Mouse (Mus musculus): ENCODE measurements around the gene Ganab. TPM values are rescaled to one million over a fixed set of nuclear protein-coding genes. Genes with fewer than 3 reads are reported as not detected.

The Ganab gene
- total and polyA plus RNA-seq, 3 experiments, result 98.7 to 199 (median 172) TPM

Small RNAs within 50 kb of the gene (microRNA-seq; reads per million reads assigned to microRNA genes)
- gene Mir5136, result 0 to 0.22 reads per million in 2 experiments

Other genes with a start within 250 kb of the Ganab start
Only the 30 nearest of the 33 such genes appear.
- gene Slc3a2, start 174.7 kb upstream of the Ganab start, total RNA-seq (2021), result 100 to 1,000 TPM; 202 to 548 TPM
- gene Slc3a2, start 174.7 kb upstream of the Ganab start, polyA plus RNA-seq (2012; rRNA removed), result 162 and 192 TPM in 2 replicates
- 10 to 100 TPM; 54.3 to 77.1 TPM for gene Wdr74, start 162.2 kb upstream of the Ganab start, total RNA-seq (2021)
- gene Wdr74, start 162.2 kb upstream of the Ganab start, polyA plus RNA-seq (2012; rRNA removed), result 23.4 and 24.0 TPM in 2 replicates
- under 1 TPM; 0.79 to 0.84 TPM for gene 1700092M07Rik, start 157.4 kb upstream of the Ganab start, total RNA-seq (2021)
- not detected in 2 replicates for gene 1700092M07Rik, start 157.4 kb upstream of the Ganab start, polyA plus RNA-seq (2012; rRNA removed)
- 10 to 100 TPM; 80.4 to 95.4 TPM for gene Stx5a, start 156.7 kb upstream of the Ganab start, total RNA-seq (2021)
- 67.1 and 73.5 TPM in 2 replicates for gene Stx5a, start 156.7 kb upstream of the Ganab start, polyA plus RNA-seq (2012; rRNA removed)
- 100 to 1,000 TPM; 102 to 165 TPM for gene Nxf1, start 141.0 kb upstream of the Ganab start, total RNA-seq (2021)
- gene Nxf1, start 141.0 kb upstream of the Ganab start, polyA plus RNA-seq (2012; rRNA removed), result 43.4 and 48.0 TPM in 2 replicates
- 100 to 1,000 TPM; 114 to 134 TPM for gene Tmem223, start 127.1 kb upstream of the Ganab start, total RNA-seq (2021)
- gene Tmem223, start 127.1 kb upstream of the Ganab start, polyA plus RNA-seq (2012; rRNA removed), result 352 and 381 TPM in 2 replicates
- 10 to 100 TPM; 60.9 to 62.7 TPM for gene Tmem179b, start 123.6 kb upstream of the Ganab start, total RNA-seq (2021)
- 163 and 218 TPM in 2 replicates for gene Tmem179b, start 123.6 kb upstream of the Ganab start, polyA plus RNA-seq (2012; rRNA removed)
- 10 to 100 TPM; 11.9 to 17.2 TPM for gene Taf6l, start 111.7 kb upstream of the Ganab start, total RNA-seq (2021)
- gene Taf6l, start 111.7 kb upstream of the Ganab start, polyA plus RNA-seq (2012; rRNA removed), result 22.4 and 25.1 TPM in 2 replicates
- gene Polr2g, start 99.5 kb upstream of the Ganab start, total RNA-seq (2021), result 100 to 1,000 TPM in 1 of 2 experiments, 10 to 100 TPM in 1; 71.9 to 103 TPM
- 24.0 and 25.9 TPM in 2 replicates for gene Polr2g, start 99.5 kb upstream of the Ganab start, polyA plus RNA-seq (2012; rRNA removed)
- 1 to 10 TPM; 2.1 to 3.4 TPM for gene Zbtb3, start 95.5 kb upstream of the Ganab start, total RNA-seq (2021)
- gene Zbtb3, start 95.5 kb upstream of the Ganab start, polyA plus RNA-seq (2012; rRNA removed), result 1.9 and 2.4 TPM in 2 replicates
- gene Ttc9c, start 78.7 kb upstream of the Ganab start, total RNA-seq (2021), result 10 to 100 TPM; 28.8 to 39.3 TPM
- gene Ttc9c, start 78.7 kb upstream of the Ganab start, polyA plus RNA-seq (2012; rRNA removed), result 5.4 and 7.0 TPM in 2 replicates
- gene Hnrnpul2, start 78.1 kb upstream of the Ganab start, total RNA-seq (2021), result 10 to 100 TPM; 56.3 to 57.4 TPM
- 8.4 and 10.0 TPM in 2 replicates for gene Hnrnpul2, start 78.1 kb upstream of the Ganab start, polyA plus RNA-seq (2012; rRNA removed)
- gene AC129217.1, start 68.3 kb upstream of the Ganab start, total RNA-seq (2021), result 10 to 100 TPM in 1 of 2 experiments, not detected in 1; 11.6 TPM
- gene AC129217.1, start 68.3 kb upstream of the Ganab start, polyA plus RNA-seq (2012; rRNA removed), result not detected in 2 replicates
- gene Bscl2, start 60.6 kb upstream of the Ganab start, total RNA-seq (2021), result 100 to 1,000 TPM; 178 to 191 TPM
- gene Bscl2, start 60.6 kb upstream of the Ganab start, polyA plus RNA-seq (2012; rRNA removed), result 373 and 386 TPM in 2 replicates
- 1 to 10 TPM; 5.7 to 7.0 TPM for gene Gng3, start 58.9 kb upstream of the Ganab start, total RNA-seq (2021)
- gene Gng3, start 58.9 kb upstream of the Ganab start, polyA plus RNA-seq (2012; rRNA removed), result 6.8 and 7.3 TPM in 2 replicates
- 1 to 10 TPM; 2.2 to 6.2 TPM for gene Lrrn4cl, start 47.3 kb upstream of the Ganab start, total RNA-seq (2021)
- gene Lrrn4cl, start 47.3 kb upstream of the Ganab start, polyA plus RNA-seq (2012; rRNA removed), result 1.2 and 1.3 TPM in 2 replicates
- gene Ubxn1, start 26.6 kb upstream of the Ganab start, total RNA-seq (2021), result 100 to 1,000 TPM; 197 to 224 TPM
- 140 and 142 TPM in 2 replicates for gene Ubxn1, start 26.6 kb upstream of the Ganab start, polyA plus RNA-seq (2012; rRNA removed)
- 10 to 100 TPM; 48.7 to 76.9 TPM for gene Uqcc3, start 17.1 kb upstream of the Ganab start, total RNA-seq (2021)
- gene Uqcc3, start 17.1 kb upstream of the Ganab start, polyA plus RNA-seq (2012; rRNA removed), result 16.0 and 18.1 TPM in 2 replicates
- 10 to 100 TPM in 1 of 2 experiments, 1 to 10 TPM in 1; 5.8 to 13.3 TPM for gene Lbhd1, start 14.3 kb upstream of the Ganab start, total RNA-seq (2021)
- 0.28 and 1.1 TPM in 2 replicates for gene Lbhd1, start 14.3 kb upstream of the Ganab start, polyA plus RNA-seq (2012; rRNA removed)
- gene Gm49403, start 14.1 kb upstream of the Ganab start, total RNA-seq (2021), result not detected
- gene Gm49403, start 14.1 kb upstream of the Ganab start, polyA plus RNA-seq (2012; rRNA removed), result not detected in 2 replicates
- gene 1810009A15Rik, start 9.2 kb upstream of the Ganab start, total RNA-seq (2021), result 10 to 100 TPM; 46.8 to 53.6 TPM
- 4.3 and 5.6 TPM in 2 replicates for gene 1810009A15Rik, start 9.2 kb upstream of the Ganab start, polyA plus RNA-seq (2012; rRNA removed)
- gene Gm49416, start 9.1 kb upstream of the Ganab start, total RNA-seq (2021), result 1 to 10 TPM; 3.2 to 4.5 TPM
- not detected in 2 replicates for gene Gm49416, start 9.1 kb upstream of the Ganab start, polyA plus RNA-seq (2012; rRNA removed)
- 10 to 100 TPM; 21.5 to 23.7 TPM for gene Ints5, start 5.1 kb upstream of the Ganab start, total RNA-seq (2021)
- 23.5 and 29.6 TPM in 2 replicates for gene Ints5, start 5.1 kb upstream of the Ganab start, polyA plus RNA-seq (2012; rRNA removed)
- gene B3gat3, start 22.3 kb downstream of the Ganab start, total RNA-seq (2021), result 10 to 100 TPM; 57.0 to 70.5 TPM
- 147 and 159 TPM in 2 replicates for gene B3gat3, start 22.3 kb downstream of the Ganab start, polyA plus RNA-seq (2012; rRNA removed)
- 10 to 100 TPM; 37.0 to 46.9 TPM for gene Rom1, start 31.3 kb downstream of the Ganab start, total RNA-seq (2021)
- 105 and 116 TPM in 2 replicates for gene Rom1, start 31.3 kb downstream of the Ganab start, polyA plus RNA-seq (2012; rRNA removed)
- 10 to 100 TPM; 39.7 to 51.0 TPM for gene Eml3, start 31.5 kb downstream of the Ganab start, total RNA-seq (2021)
- gene Eml3, start 31.5 kb downstream of the Ganab start, polyA plus RNA-seq (2012; rRNA removed), result 70.6 and 80.7 TPM in 2 replicates
- 10 to 100 TPM; 81.8 to 86.1 TPM for gene Mta2, start 43.8 kb downstream of the Ganab start, total RNA-seq (2021)
- gene Mta2, start 43.8 kb downstream of the Ganab start, polyA plus RNA-seq (2012; rRNA removed), result 15.9 and 20.6 TPM in 2 replicates
- 10 to 100 TPM; 19.6 to 23.9 TPM for gene Tut1, start 55.8 kb downstream of the Ganab start, total RNA-seq (2021)
- gene Tut1, start 55.8 kb downstream of the Ganab start, polyA plus RNA-seq (2012; rRNA removed), result 16.3 and 22.4 TPM in 2 replicates
- gene Eef1g, start 69.0 kb downstream of the Ganab start, total RNA-seq (2021), result 100 to 1,000 TPM; 331 to 355 TPM
- 63.8 and 90.8 TPM in 2 replicates for gene Eef1g, start 69.0 kb downstream of the Ganab start, polyA plus RNA-seq (2012; rRNA removed)
- 100 to 1,000 TPM in 1 of 2 experiments, 10 to 100 TPM in 1; 91.1 to 152 TPM for gene Ahnak, start 91.2 kb downstream of the Ganab start, total RNA-seq (2021)
- gene Ahnak, start 91.2 kb downstream of the Ganab start, polyA plus RNA-seq (2012; rRNA removed), result 5.4 and 7.4 TPM in 2 replicates

All from adrenal gland, adult 2 months (tissue).